Mouse (Mus musculus) MEL (cell line): Measurements from ENCODE around the gene Efna5.

Experiments used
- CTCF ChIP-seq, 3 experiments: IDR thresholded peaks in 2 of 3; conservative IDR thresholded peaks in 1 of 3; 2 replicates each; pipeline ENCODE4 v1.5.1; 2011 to 2012; ENCODE audit warnings: low read length in 3 of 3, low read depth in 2 of 3, mild to moderate bottlenecking in 2 of 3, improper control_type of control experiment in 1 of 3, inconsistent platforms in 1 of 3, mixed read lengths in 1 of 3, moderate library complexity in 1 of 3; ENCODE audit not compliant: control insufficient read depth in 1 of 3, insufficient read depth in 1 of 3, poor library complexity in 1 of 3, severe bottlenecking in 1 of 3
- POLR2A ChIP-seq, 2 experiments: IDR thresholded peaks; 2 replicates each; pipeline ENCODE4 v1.6.1; 2011 to 2012; ENCODE audit warnings: low read length in 2 of 2, mild to moderate bottlenecking in 2 of 2, control low read depth in 1 of 2, improper control_type of control experiment in 1 of 2, low read depth in 1 of 2, moderate library complexity in 1 of 2; ENCODE audit not compliant: control insufficient read depth in 1 of 2, insufficient read depth in 1 of 2, poor library complexity in 1 of 2
- SIN3A ChIP-seq: IDR thresholded peaks from 2 replicates; pipeline ENCODE4 v1.6.1; 2012; ENCODE audit warnings: low read length, improper control_type of control experiment, inconsistent platforms

- TF ChIP-seq SIN3A (no peak), CTCF (IDR thresholded peaks at IDR 0.05 in 2 of 3, conservative IDR thresholded peaks at IDR 0.05 in 1 of 3; ENCODE audit: control insufficient read depth in 1 of 3, insufficient read depth in 1 of 3, low read depth in 2 of 3, low read length in 3 of 3, poor library complexity in 1 of 3, severe bottlenecking in 1 of 3) (no peak), POLR2A (IDR thresholded peaks at IDR 0.05; ENCODE audit: control insufficient read depth in 1 of 2, insufficient read depth in 1 of 2, low read depth in 1 of 2, low read length in 2 of 2, poor library complexity in 1 of 2) (no peak)
These were observed 94.6 kb downstream of the Efna5 start for GRCm38 (mm10) chr17:62786602-62786907.
